Comparison of ENCODE assay signal across 14 mouse cellular contexts in the genomic region with DNA sequence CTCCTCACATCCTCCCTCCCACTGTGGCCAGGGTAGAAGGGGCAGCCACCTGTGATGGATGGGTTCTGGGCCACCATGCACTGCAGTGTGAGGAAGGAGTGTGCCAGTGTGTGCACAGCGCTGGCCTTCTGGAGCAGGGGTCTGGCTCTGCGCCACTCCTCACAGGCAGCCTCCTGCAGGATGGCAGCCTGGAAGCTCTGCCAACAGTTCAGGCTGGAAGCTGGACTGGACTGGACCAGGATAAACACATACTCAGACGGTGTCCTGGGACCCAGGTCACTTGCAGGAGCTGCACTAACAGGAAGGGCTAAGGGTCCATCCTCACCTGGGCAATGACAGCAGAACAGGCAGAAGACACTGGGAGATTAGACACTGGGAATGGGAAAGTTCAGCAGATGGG.
DNase-seq lines count a peak whose midpoint lies in the region; ATAC-seq lines count a peak whose summit lies in the region.
"Had no signal": no experiment of that assay in that cellular context is flagged by ENCODE, and none has a peak within 500 bp of the region (broad histone marks: within the 10 kb centered on the region; RNA-seq: fewer than 3 reads in every experiment).

No protein-coding gene starts in this region.

- H3K4me2 ChIP-seq in hindbrain, embryonic 16.5 days (ENCODE audit: low read length), result no peak overlapping the region
- H3K4me2 ChIP-seq in hindbrain, embryonic 13.5 days, result no peak overlapping the region
- H3K4me2 ChIP-seq: intestine, embryonic 15.5 days; limb, embryonic 12.5 days; neural tube, embryonic 15.5 days had no signal

- peak; percentile 74; the same call in 1 of the 2 replicates for ATAC-seq in hindbrain, embryonic 16.5 days
- ATAC-seq in hindbrain, embryonic 13.5 days (ENCODE audit: low FRiP score), result no peak
- ATAC-seq: intestine, embryonic 15.5 days had no signal

- WGBS in hindbrain, embryonic 16.5 days, result 57% methylated on average over 3 of the region's 3 CpGs
- 88% methylated on average over 3 of the region's 3 CpGs for WGBS in hindbrain, embryonic 13.5 days

- H3K4me3 ChIP-seq in hindbrain, embryonic 16.5 days (ENCODE audit: low read length), result no peak overlapping the region
- no peak overlapping the region for H3K4me3 ChIP-seq in hindbrain, embryonic 13.5 days
- H3K4me3 ChIP-seq: intestine, embryonic 15.5 days; limb, embryonic 12.5 days; neural tube, embryonic 15.5 days had no signal

- H3K4me1 ChIP-seq in hindbrain, embryonic 16.5 days (ENCODE audit: control insufficient read depth, insufficient read depth, low read depth, low read length), result no peaks in the 10 kb centered on the region
- no peaks in the 10 kb centered on the region for H3K4me1 ChIP-seq in hindbrain, embryonic 13.5 days (replicated peaks)
- H3K4me1 ChIP-seq: intestine, embryonic 15.5 days; limb, embryonic 12.5 days; neural tube, embryonic 15.5 days had no signal

- no peaks in the 10 kb centered on the region for H3K36me3 ChIP-seq in hindbrain, embryonic 16.5 days (ENCODE audit: control insufficient read depth, insufficient read depth, low read length)
- H3K36me3 ChIP-seq in hindbrain, embryonic 13.5 days, result no peaks in the 10 kb centered on the region
- H3K36me3 ChIP-seq: intestine, embryonic 15.5 days; limb, embryonic 12.5 days; neural tube, embryonic 15.5 days had no signal

- H3K9ac ChIP-seq in hindbrain, embryonic 16.5 days (ENCODE audit: low read depth, low read length), result no peak overlapping the region
- H3K9ac ChIP-seq in hindbrain, embryonic 13.5 days, result no peak overlapping the region
- H3K9ac ChIP-seq: intestine, embryonic 15.5 days; limb, embryonic 12.5 days; neural tube, embryonic 15.5 days had no signal

- DNase-seq in right cerebral cortex, postnatal 4 days, result peak; percentile 21
- DNase-seq in right cerebral cortex, postnatal 14 days, result no peak
- peak; percentile 21 for DNase-seq in cerebellum, adult 8-10 months
- no peak for DNase-seq in thymus, adult 18-20 months
- DNase-seq in left cerebral cortex, adult 11 months (ENCODE audit: low spot score), result no peak
- DNase-seq: kidney, postnatal 25 days; lung, adult 2 months; retina, postnatal 1 day had no signal

- peaks cover 3% of the 10 kb centered on the region for H3K9me3 ChIP-seq in hindbrain, embryonic 16.5 days (ENCODE audit: control insufficient read depth, low read length)
- H3K9me3 ChIP-seq in hindbrain, embryonic 13.5 days, result 0 out of 2 replicates have a peak, but pooled peaks cover 2% of the 10 kb centered on the region
- H3K9me3 ChIP-seq: intestine, embryonic 15.5 days; neural tube, embryonic 15.5 days had no signal

- no peaks in the 10 kb centered on the region for H3K27me3 ChIP-seq in hindbrain, embryonic 16.5 days (replicated peaks; ENCODE audit: control insufficient read depth, insufficient read depth, low read length)
- H3K27me3 ChIP-seq in hindbrain, embryonic 13.5 days, result no peaks in the 10 kb centered on the region
- H3K27me3 ChIP-seq: intestine, embryonic 15.5 days; limb, embryonic 12.5 days; neural tube, embryonic 15.5 days had no signal

- no peak overlapping the region for H3K27ac ChIP-seq in hindbrain, embryonic 16.5 days (ENCODE audit: low read depth, low read length)
- H3K27ac ChIP-seq in hindbrain, embryonic 13.5 days, result no peak overlapping the region
- H3K27ac ChIP-seq: intestine, embryonic 15.5 days; limb, embryonic 12.5 days; neural tube, embryonic 15.5 days; stomach, postnatal 0 days had no signal

Comparison
In these comparisons a context has a peak if more than half of its experiments do, and no peak if none do; other contexts are left out.
1. DNase-seq: peak in right cerebral cortex, postnatal 4 days (single experiment) and cerebellum, adult 8-10 months (single experiment); none in right cerebral cortex, postnatal 14 days (single experiment), thymus, adult 18-20 months (0 of 2) and left cerebral cortex, adult 11 months (single experiment).